Mouse (Mus musculus): ENCODE measurements around the gene Eea1. TPM values are rescaled to one million over a fixed set of nuclear protein-coding genes. Genes with fewer than 3 reads are reported as not detected.

The Eea1 gene
- polyA plus RNA-seq (2017; shearing (Covaris generic)) = 10 to 100 TPM; 43.6 to 48.8 TPM

DNA sequence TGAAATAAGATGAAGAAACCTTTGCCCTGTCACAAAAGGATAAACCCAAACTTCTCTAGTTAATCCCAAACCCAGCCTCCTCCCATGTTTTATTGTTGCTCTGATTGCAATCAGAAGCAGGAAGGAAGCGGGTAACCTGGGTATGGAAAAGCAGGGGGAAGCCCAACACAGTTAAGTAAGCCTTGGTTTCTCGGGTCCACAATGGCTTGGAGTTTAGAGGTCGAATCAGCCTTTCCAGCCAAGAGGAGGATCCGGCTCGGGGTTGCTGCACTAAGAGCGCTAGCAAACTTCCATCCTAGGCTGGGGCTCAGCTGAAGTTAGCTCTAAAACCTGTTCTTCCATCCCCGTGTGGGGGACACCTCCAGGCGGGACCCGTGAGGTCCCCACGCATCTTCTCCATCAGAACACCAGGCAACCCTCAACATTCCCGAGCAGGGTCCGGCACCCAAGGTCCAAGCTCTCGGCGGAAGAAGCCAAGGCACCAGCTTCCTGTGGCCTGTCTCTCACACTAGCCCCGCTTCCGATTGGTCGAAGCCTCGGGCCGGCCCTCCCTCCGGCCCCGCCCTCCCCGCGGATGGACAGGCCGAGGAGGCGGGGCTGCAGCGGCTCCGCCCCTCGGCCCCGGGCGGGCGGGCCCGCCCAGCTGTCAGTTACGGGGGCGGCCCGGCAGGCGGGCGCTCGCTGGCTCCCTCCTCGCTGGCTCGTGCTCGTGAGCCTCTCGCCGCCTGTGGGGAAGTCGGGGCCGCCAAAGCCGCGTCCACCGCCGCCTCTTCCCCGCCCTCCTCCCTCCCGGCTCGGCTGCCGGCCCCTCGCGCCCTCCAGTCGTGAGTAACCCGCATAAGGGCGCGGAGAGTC is at the start of gene Eea1:
Eea1 (plus strand) TSS at position 605 of the 855 bp plus-strand sequence.

Other genes starting within 250 kb of the Eea1 start
- gene Gm33543, start 97.7 kb upstream of the Eea1 start, polyA plus RNA-seq (2017; shearing (Covaris generic)) = not detected
- gene Gm5426, start 196.0 kb downstream of the Eea1 start, polyA plus RNA-seq (2017; shearing (Covaris generic)) = not detected